Mouse (Mus musculus): ENCODE data around the gene 5730480H06Rik.

Gene 5730480H06Rik

GRCm38 (mm10) chr5:48327652-48328051 is at the start of gene 5730480H06Rik:
TSS of gene 5730480H06Rik (plus strand) at chr5:48327952.
- no peak for DNase-seq

GRCm38 (mm10) chr5:48301186-48301585 is 26.6 kb upstream of the 5730480H06Rik start:
- no peak for DNase-seq

DNA sequence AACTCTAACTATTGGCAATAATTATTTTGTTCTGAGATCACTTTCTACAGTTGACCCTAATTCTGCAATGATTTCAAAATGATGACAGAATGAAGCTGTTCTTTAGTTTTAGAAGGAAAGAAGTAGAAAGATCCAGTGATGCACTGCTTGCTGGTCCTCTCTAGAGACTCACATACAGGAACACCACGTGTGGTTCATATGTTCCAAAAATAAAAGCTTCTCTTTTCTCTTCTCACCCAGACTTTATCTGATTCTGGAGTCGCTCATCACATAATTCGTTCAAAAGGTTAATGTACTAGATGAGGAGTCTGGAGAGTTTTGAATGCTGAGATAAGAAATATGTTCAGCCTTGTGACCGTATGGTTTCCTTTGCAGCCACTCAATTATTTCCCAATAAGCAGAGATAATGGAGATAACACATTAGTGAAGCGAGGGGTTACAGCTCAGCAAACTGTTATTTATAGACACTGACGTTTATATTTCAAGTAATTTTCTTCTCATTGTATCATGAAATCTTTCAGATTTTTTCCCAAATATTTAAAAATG is 12.6 kb upstream of the 5730480H06Rik start:
- no peak for DNase-seq

DNA sequence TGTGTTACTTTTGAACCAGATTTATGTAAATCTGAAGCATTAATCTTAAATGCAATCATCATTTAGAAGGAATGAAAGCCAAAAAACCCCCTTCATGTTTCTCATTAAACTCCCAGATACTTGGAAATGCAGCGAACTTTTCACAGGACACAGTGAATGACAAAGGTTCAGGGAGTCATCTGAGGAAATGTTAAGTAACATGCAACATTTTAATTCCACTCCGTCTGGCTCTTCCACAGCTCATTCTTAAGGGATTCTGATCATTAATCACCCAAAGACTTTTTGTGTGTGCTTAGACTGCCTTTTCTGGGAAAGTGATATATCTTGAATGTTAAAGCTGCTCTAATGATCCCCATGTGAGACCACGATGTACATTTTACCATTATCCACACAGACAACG is 7.2 kb upstream of the 5730480H06Rik start:
- no peak for DNase-seq

- DNase-seq, result no peak
Measured at GRCm38 (mm10) chr5:48326221-48326620, 1.5 kb upstream of the 5730480H06Rik start.

DNA sequence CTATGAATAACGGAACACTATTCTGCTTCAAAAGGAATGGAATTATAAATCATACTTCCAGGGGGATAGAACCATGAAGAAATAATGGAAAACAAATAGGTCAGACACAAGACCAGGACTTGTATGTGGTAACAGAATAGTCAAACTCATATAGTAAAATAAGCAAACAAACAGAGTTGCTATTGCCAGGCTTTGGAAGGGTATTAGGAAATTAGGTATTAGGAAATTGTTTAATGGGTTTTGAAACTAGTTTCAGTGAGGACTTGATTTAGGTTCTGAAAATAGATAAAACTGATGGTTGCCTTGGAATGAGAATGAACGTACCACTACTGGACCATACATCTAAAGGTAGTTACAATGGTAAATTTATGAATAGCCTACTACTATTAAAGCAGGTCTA is 2.0 kb downstream of the 5730480H06Rik start:
- no peak for DNase-seq

DNA sequence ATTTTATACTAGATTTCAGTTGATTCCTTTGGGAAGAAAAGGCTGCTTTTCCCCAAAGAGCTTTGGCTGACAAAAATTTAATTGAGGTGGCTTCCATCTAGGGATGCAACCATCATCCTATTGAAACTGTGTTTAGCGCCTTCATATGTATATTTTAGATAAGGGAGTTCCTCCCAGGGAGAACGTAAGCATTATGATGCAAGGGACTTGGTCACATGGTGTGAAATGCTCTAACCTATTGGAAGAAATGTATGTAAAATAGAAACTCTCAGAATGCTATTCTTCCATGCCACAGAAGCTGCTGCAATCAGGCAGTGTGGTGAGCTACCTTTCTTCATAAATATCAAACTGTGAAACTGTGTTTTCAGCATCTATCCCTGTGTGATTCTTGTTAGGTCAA is 3.1 kb downstream of the 5730480H06Rik start:
- no peak for DNase-seq

- no peak for DNase-seq
Measured at GRCm38 (mm10) chr5:48331441-48331840, 3.7 kb downstream of the 5730480H06Rik start.

DNA sequence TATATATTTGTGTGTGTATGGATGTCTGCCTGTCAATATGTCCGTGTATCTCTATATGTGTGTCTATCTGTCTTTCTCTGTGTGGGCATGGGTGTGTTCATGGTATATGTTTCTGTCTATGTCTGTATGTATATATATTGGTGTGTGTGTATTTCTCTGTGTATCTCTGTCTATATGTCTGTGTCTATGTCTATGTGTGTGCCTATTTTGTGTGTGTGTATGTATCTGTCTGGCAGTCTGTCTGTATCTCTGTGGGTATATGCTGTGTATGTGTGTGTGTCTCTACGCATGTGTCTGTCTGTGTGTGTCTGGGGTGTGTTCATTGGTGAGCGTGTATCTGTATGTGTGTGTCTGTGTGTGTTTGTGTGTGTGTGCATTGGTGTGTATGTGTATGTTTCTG is 5.7 kb downstream of the 5730480H06Rik start:
- DNase-seq, result no peak

GRCm38 (mm10) chr5:48333884-48334513 is 6.2 kb downstream of the 5730480H06Rik start:
- DNase-seq, result peak; percentile 13 to 39

DNA sequence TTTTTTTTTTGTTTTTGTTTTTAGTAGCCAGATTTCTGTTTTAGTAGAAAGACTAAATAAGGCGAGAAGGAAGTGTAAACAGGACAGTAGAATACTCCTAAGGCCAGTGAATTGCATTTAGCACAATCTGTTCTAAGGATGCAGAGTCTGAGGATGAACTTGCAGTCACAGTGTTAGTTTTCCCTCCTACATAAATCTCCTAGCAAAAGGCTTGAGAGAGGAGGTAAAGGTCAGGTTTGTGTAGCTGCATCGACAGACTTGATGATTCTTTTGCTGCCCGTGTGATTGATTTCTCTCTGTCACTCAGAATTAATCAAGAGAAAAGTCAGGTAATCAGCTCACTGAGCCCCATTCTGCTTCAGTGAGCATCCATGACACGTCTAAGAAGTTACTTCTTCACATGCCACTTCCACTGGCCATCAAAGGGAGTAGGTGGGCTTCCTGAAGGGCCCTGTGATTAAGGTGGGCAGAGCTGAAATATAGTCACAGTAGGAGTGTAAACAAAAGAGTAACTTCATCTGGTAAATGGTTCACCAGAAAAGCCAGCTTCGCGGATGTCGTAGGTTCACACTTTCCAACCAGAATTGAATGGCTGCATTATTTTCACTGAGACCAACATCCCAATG is 13.2 kb downstream of the 5730480H06Rik start:
- no peak for DNase-seq

DNA sequence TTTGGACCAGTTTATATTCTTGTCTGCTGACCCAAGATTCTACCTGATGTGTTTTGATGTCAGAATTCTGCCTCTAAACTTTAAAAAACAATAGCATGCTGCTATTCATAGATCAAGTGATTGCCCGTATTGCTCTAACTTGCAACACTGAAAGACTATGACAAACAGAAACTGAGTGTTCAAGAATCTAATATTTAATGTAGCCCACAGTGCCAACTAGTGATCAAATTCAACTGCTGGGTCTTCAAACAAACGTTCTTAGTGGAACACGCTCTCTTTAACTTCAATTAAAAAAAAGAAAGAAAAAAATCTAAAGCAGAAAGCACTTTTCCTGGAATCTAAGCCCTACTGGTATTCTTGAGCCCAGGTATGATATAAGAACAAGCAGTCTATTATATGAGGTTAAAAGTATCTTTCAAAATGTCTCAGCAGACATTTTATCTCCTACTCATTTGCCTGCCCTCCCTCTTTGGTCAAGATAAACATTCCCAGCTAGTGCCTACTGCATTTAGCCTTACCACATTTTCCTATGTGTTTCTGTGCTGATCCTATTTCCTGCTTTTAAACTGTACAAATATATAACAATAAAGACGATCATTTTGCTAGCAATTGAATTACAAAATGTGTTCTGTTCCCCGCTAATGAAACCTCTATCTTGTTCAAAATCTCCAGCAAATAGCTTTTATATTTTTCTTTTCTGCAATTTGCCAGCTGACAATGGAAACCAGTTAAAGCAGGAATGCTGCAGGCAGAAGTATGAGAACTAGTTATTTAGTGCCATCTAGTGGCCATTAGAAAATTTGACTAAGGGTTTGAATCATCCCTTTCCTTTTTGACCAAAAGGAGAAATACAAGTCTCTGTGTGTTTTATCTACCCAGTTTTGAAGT is 17.6 kb downstream of the 5730480H06Rik start:
- no peak for DNase-seq

- no peak for DNase-seq
Measured at GRCm38 (mm10) chr5:48345983-48346648, 18.4 kb downstream of the 5730480H06Rik start.

- DNase-seq, result no peak
Measured at GRCm38 (mm10) chr5:48349309-48349708, 21.6 kb downstream of the 5730480H06Rik start.

DNA sequence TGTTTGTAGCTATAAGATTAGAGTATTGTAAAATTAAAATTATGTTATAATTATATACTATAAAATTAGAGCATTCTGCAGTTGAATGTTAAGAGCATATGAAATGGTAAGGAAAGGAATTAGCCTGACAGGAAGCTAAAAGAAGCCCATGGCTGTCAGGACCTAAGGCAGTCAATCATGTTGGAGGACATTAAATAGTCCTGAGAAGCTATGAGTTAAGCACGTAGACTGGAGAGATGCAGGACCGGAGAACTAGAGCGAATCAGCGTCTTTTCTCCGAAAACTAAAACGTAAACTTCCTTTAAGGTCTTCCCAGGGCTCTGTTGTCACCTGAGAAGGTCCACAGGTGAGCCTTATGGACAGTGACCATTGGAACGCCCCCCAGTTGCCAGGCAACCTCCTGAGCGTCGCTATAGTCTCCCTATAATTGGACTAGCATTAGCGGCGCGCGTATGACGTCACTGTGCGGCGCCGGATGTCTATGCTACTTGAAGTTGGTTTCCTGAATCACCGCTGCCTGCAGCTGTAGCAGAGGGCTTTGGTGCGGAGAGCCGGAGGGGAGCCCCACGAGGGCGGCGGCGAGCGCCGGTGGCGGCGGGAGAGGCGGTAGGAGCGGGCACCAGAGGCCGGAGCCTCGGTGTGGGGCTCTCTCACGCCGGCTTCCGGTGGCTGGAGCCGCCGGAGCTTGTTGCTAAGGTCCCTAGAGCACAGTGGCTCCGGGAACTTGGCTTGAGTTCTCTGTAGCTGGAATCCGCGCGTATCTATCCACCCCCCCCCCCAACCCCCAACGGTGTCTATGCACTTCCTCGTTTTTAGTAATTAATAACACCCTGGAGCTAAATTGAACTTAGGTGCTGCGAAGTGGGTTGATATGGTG is 44.4 kb downstream of the 5730480H06Rik start:
- DNase-seq, result peak; percentile 98

DNA sequence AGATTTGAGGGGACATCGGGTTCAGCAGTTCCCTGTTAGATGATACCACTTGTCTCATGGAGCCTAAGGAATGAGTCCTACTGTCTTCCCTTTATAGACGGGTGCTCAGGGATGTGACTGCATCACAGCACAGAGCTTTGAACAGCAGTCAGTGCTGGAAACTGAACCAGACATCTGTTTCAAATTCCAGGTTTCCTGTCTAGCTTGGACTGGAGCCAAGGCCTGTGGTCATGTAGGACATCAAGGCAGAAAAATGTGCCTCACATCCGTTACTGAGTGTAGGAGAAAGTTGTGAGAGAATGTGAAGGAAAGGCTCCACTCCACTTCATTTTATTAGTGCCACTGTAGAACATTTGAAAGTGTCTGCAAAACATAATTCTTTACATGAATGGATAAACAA is 74.7 kb downstream of the 5730480H06Rik start:
- peak; percentile 42 to 54 for DNase-seq

DNA sequence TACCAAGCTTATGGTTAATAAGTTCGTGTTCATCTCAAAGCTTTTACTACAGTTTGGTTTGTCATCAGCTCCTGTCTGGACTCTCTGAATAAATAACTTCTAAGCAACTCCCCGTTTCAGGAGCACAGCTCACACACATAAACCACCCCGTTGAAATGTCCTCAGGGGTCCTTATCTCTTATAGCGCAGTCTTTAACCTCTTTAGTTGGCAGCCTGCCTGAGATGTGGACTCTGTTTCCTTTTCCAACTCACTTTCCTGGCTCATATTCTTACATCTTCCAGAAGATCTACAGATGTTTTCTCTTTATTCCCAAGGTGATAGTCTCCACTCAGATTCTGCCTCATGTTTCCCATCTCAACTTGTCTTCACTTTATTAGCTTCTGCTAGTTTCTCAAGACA is 80.5 kb downstream of the 5730480H06Rik start:
- DNase-seq, result peak in 1 of 2 experiments; percentile 13

- DNase-seq, result peak; percentile 30 to 42
Measured at GRCm38 (mm10) chr5:48410348-48410747, 82.6 kb downstream of the 5730480H06Rik start.

DNA sequence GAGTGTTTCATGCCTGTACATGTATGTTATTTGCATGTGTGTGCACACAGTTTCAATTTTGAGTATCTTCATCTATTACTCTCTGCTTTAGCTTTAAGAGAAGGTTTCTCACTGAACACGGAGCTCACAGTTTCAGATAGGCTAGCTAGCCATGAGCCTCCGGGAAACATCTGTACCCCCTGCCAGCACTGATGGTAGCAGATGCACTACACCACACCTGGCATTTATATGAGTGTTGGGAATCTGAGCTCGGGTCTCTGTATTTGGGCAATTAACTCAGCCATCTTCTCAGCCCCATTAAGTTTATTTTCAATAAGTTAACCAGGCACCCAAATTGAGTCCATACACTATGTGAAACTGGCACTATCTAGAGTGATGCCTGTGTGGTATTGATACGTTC is 83.7 kb downstream of the 5730480H06Rik start:
- no peak for DNase-seq

GRCm38 (mm10) chr5:48412261-48412660 is 84.5 kb downstream of the 5730480H06Rik start:
- DNase-seq, result no peak

GRCm38 (mm10) chr5:48419741-48420140 is 92.0 kb downstream of the 5730480H06Rik start:
- no peak for DNase-seq

DNA sequence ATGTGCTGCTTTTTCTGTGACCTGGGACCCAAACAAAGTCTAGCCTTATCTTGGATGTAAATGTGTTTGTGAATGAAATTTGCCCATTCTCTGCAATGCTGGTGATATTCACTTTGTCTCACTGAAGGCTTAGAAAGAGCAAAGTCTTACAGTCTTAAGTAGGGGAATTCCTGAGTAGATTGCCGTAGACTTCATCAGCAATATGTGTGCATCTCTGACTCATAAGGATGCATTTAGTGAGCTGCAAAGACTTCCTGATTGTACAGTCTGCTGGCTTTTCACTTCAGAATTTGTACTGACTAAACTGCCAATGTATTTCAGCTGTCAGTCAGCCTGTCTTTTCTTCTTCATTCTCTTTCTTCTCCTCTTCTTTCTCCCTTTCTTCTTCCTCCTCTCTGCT is 94.2 kb downstream of the 5730480H06Rik start:
- no peak for DNase-seq

Data from kidney, postnatal 4 days (tissue).